Mouse (Mus musculus): Measurements from ENCODE around the gene Apol6. TPM values are rescaled to one million over a fixed set of nuclear protein-coding genes. Genes with fewer than 3 reads are reported as not detected.
"Not testable (repeated sequence)": the region's sequence is repeated elsewhere in the genome, so short reads cannot be mapped to it uniquely, and the experiment has no call there.

Apol6 gene
- polyA plus RNA-seq, 1 experiment from 2014 or later: not detected

- no peak overlapping the region for H3K9ac ChIP-seq (replicated peaks)
- no peaks in the 10 kb centered on the region for H3K4me1 ChIP-seq (ENCODE audit: insufficient read depth)
- H3K36me3 ChIP-seq (replicated peaks; ENCODE audit: insufficient read depth, low read length): no peaks in the 10 kb centered on the region
- H3K9me3 ChIP-seq (ENCODE audit: low read length): no peaks in the 10 kb centered on the region
- TF ChIP-seq EP300 (IDR thresholded peaks at IDR 0.05; ENCODE audit: low read depth): no peak
- no peak for TF ChIP-seq CTCF (IDR thresholded peaks at IDR 0.05; ENCODE audit: low read depth)
- no peak overlapping the region for H3K4me3 ChIP-seq (ENCODE audit: low read depth, low read length)
- no peaks in the 10 kb centered on the region for H3K27me3 ChIP-seq (ENCODE audit: insufficient read depth, low read length)
- DNase-seq: no peak
- no peak for ATAC-seq
- no peak overlapping the region for H3K4me2 ChIP-seq (ENCODE audit: low read depth, low read length)
- no peak overlapping the region for H3K27ac ChIP-seq (ENCODE audit: low read depth)
Observed at GRCm38 (mm10) chr15:77058566-77058965, 14.0 kb downstream of the Apol6 start.

GRCm38 (mm10) chr15:77059416-77059815, 14.9 kb downstream of the Apol6 start:
- not testable (repeated sequence) for H3K27ac ChIP-seq (ENCODE audit: low read depth); H3K4me2 ChIP-seq (ENCODE audit: low read depth, low read length); DNase-seq; H3K4me1 ChIP-seq (ENCODE audit: insufficient read depth); ATAC-seq; H3K4me3 ChIP-seq (ENCODE audit: low read depth, low read length); H3K36me3 ChIP-seq (replicated peaks; ENCODE audit: insufficient read depth, low read length); H3K9ac ChIP-seq (replicated peaks); H3K9me3 ChIP-seq (ENCODE audit: low read length); H3K27me3 ChIP-seq (ENCODE audit: insufficient read depth, low read length)
- WGBS (ENCODE audit: insufficient replicate concordance): 87% methylated on average over 4 of the region's 4 CpGs

- ATAC-seq (no peak), DNase-seq (no peak)
- Histone ChIP-seq H3K9me3 (ENCODE audit: low read length) (no peaks in the 10 kb centered on the region), H3K36me3 (replicated peaks; ENCODE audit: insufficient read depth, low read length) (no peaks in the 10 kb centered on the region), H3K4me2 (ENCODE audit: low read depth, low read length) (no peak overlapping the region), H3K4me3 (ENCODE audit: low read depth, low read length) (no peak overlapping the region), H3K4me1 (ENCODE audit: insufficient read depth) (no peaks in the 10 kb centered on the region), H3K9ac (replicated peaks) (no peak overlapping the region), H3K27me3 (ENCODE audit: insufficient read depth, low read length) (no peaks in the 10 kb centered on the region), H3K27ac (ENCODE audit: low read depth) (no peak overlapping the region)
- TF ChIP-seq CTCF (IDR thresholded peaks at IDR 0.05; ENCODE audit: low read depth) (no peak), EP300 (IDR thresholded peaks at IDR 0.05; ENCODE audit: low read depth) (no peak)
Observed at GRCm38 (mm10) chr15:77062746-77063145, 18.2 kb downstream of the Apol6 start.

DNA sequence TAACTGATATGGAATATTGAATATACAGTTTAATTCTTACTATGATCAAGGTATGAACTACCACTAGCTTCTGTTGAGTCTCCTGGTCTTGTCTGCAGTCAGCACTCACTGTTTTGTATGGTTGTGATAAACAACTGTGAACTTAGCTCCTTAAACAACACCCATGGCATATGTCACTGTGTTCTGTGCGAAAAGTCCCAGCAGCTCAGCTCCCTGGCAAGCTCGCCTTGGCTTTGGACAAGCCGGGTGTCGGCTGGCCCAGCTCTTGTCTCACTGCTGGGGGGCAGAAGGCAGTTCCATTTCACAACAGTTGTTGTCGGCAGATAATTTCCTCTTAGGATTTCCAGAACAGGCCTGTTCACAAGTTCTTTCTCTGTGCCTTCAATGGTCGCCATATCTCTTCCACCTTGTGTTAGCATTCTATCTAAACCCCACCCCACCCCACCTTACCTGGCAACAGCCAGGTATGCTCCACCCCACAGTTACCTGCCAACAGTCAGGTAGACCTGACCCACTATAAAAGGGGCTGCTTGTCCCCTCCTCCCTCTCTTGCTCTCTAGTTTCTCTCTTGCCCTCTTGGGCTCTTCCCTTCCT, 20.8 kb downstream of the Apol6 start:
- H3K4me2 ChIP-seq (ENCODE audit: low read depth, low read length): no peak overlapping the region
- 79% methylated on average over 6 of the region's 6 CpGs for WGBS (ENCODE audit: insufficient replicate concordance)

GRCm38 (mm10) chr15:77066233-77066632, 21.7 kb downstream of the Apol6 start:
- Histone ChIP-seq H3K9me3 (ENCODE audit: low read length) (no peaks in the 10 kb centered on the region), H3K36me3 (replicated peaks; ENCODE audit: insufficient read depth, low read length) (no peaks in the 10 kb centered on the region), H3K4me3 (ENCODE audit: low read depth, low read length) (no peak overlapping the region), H3K9ac (replicated peaks) (no peak overlapping the region), H3K27me3 (ENCODE audit: insufficient read depth, low read length) (no peaks in the 10 kb centered on the region), H3K4me2 (ENCODE audit: low read depth, low read length) (no peak overlapping the region), H3K27ac (ENCODE audit: low read depth) (no peak overlapping the region), H3K4me1 (ENCODE audit: insufficient read depth) (no peaks in the 10 kb centered on the region)
- DNase-seq: no peak
- WGBS (ENCODE audit: insufficient replicate concordance): 77% methylated on average over 6 of the region's 6 CpGs
- ATAC-seq: no peak
- TF ChIP-seq EP300 (IDR thresholded peaks at IDR 0.05; ENCODE audit: low read depth) (no peak), CTCF (IDR thresholded peaks at IDR 0.05; ENCODE audit: low read depth) (no peak)

More for the DNA sequence above, 20.8 kb downstream of the Apol6 start:
- peak; percentile 25; the same call in 1 of the 2 replicates for ATAC-seq
- Histone ChIP-seq H3K9ac (replicated peaks) (no peak overlapping the region), H3K9me3 (ENCODE audit: low read length) (no peaks in the 10 kb centered on the region), H3K27me3 (ENCODE audit: insufficient read depth, low read length) (no peaks in the 10 kb centered on the region), H3K4me1 (ENCODE audit: insufficient read depth) (no peaks in the 10 kb centered on the region), H3K27ac (ENCODE audit: low read depth) (no peak overlapping the region), H3K36me3 (replicated peaks; ENCODE audit: insufficient read depth, low read length) (no peaks in the 10 kb centered on the region), H3K4me3 (ENCODE audit: low read depth, low read length) (no peak overlapping the region)
- no peak for TF ChIP-seq EP300 (IDR thresholded peaks at IDR 0.05; ENCODE audit: low read depth)
- TF ChIP-seq CTCF (IDR thresholded peaks at IDR 0.05; ENCODE audit: low read depth): no peak
- DNase-seq: no peak

DNA sequence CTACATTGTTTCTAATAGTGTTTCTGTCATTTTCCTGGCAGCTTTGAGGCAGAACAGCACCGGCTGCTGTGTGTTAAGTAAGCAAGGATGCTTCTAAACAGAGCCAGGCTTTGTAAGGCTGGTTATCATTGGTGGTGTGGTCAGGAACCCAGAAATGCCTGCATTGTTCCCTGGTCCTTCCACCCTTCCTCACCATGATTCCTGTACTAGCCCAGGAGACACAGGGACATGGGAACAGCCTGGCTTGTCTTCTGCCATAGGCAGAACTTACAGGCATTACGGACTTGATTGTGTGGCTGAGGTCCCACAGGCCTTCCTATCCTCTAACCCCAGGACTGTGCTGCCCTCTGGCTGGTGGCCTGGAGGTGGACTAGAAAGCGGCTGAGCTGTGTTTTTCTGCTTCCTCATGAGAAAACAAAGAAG, 23.9 kb downstream of the Apol6 start:
- no peak for ATAC-seq
- Histone ChIP-seq H3K4me3 (ENCODE audit: low read depth, low read length) (no peak overlapping the region), H3K27me3 (ENCODE audit: insufficient read depth, low read length) (no peaks in the 10 kb centered on the region), H3K9ac (replicated peaks) (no peak overlapping the region), H3K27ac (ENCODE audit: low read depth) (no peak overlapping the region), H3K4me1 (ENCODE audit: insufficient read depth) (peaks cover 13% of the 10 kb centered on the region), H3K9me3 (ENCODE audit: low read length) (no peaks in the 10 kb centered on the region), H3K4me2 (ENCODE audit: low read depth, low read length) (no peak overlapping the region), H3K36me3 (replicated peaks; ENCODE audit: insufficient read depth, low read length) (no peaks in the 10 kb centered on the region)
- TF ChIP-seq CTCF (IDR thresholded peaks at IDR 0.05; ENCODE audit: low read depth) (peak; percentile 27; the same call in 1 of the 2 replicates), EP300 (IDR thresholded peaks at IDR 0.05; ENCODE audit: low read depth) (no peak)
- 51% methylated on average over 3 of the region's 3 CpGs for WGBS (ENCODE audit: insufficient replicate concordance)
- DNase-seq: no peak

DNA sequence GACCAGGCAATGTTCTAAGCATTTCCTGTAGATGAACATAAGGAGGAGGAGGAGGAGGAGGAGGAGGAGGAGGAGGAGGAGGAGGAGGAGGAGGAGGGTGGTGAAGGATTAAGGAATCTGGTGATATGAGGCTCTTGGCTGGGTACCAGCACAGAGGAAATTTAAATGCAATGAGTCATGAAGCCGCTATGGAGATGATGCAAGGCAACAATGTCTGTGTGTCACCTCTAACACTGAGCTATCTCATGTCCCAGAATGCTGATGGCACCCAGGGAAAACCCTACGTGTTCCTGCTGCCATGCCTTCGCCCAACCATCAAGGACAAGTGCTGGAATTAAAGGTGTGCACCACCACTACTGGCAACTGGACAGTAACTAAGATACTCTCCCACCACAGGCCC, 24.5 kb downstream of the Apol6 start:
- Histone ChIP-seq H3K36me3 (replicated peaks; ENCODE audit: insufficient read depth, low read length) (no peaks in the 10 kb centered on the region), H3K9ac (replicated peaks) (no peak overlapping the region), H3K9me3 (ENCODE audit: low read length) (no peaks in the 10 kb centered on the region), H3K4me2 (ENCODE audit: low read depth, low read length) (no peak overlapping the region), H3K4me3 (ENCODE audit: low read depth, low read length) (no peak overlapping the region), H3K27ac (ENCODE audit: low read depth) (no peak overlapping the region), H3K4me1 (ENCODE audit: insufficient read depth) (peaks cover 15% of the 10 kb centered on the region), H3K27me3 (ENCODE audit: insufficient read depth, low read length) (no peaks in the 10 kb centered on the region)
- WGBS (ENCODE audit: insufficient replicate concordance): 74% methylated on average over 3 of the region's 3 CpGs
- no peak for TF ChIP-seq CTCF (IDR thresholded peaks at IDR 0.05; ENCODE audit: low read depth)
- TF ChIP-seq EP300 (IDR thresholded peaks at IDR 0.05; ENCODE audit: low read depth): no peak
- DNase-seq (no peak), ATAC-seq (no peak)

Measured in liver, postnatal 0 days (tissue).